In genomic region chr2:149904405-149904804, GRCm38 (mm10) we compare ENCODE assay signal across 21 mouse cellular contexts.
A peak's percentile ranks its signal among the peaks of the same experiment; 100 is the strongest.
DNase-seq lines count a peak whose midpoint lies in the region; ATAC-seq and TF ChIP-seq lines count a peak whose summit lies in the region.
"Had no signal": no experiment of that assay in that cellular context is flagged by ENCODE, and none has a peak within 500 bp of the region (broad histone marks: within the 10 kb centered on the region; RNA-seq: fewer than 3 reads in every experiment).

No protein-coding gene starts in this region.

- 0 out of 2 replicates have a peak, but pooled peaks have one; percentile 23 for ATAC-seq in cerebellum, adult (ENCODE audit: insufficient number of reproducible peaks, low FRiP score, low TSS enrichment)
- ATAC-seq in lung, postnatal 0 days: no peak
- ATAC-seq: CD4-positive, CD25-positive, alpha-beta regulatory T cell, adult 4 months; forebrain, embryonic 13.5 days; forebrain, embryonic 15.5 days; forebrain, postnatal 0 days had no signal

- no peak overlapping the region for H3K4me2 ChIP-seq in lung, postnatal 0 days (replicated peaks; ENCODE audit: low read depth, low read length)
- H3K4me2 ChIP-seq: embryonic facial prominence, embryonic 12.5 days; forebrain, embryonic 13.5 days; forebrain, embryonic 15.5 days had no signal

- no peak overlapping the region for H3K27ac ChIP-seq in lung, postnatal 0 days (ENCODE audit: low read length)
- H3K27ac ChIP-seq: embryonic facial prominence, embryonic 10.5 days; embryonic facial prominence, embryonic 12.5 days; forebrain, embryonic 13.5 days; forebrain, embryonic 15.5 days had no signal

- H3K9me3 ChIP-seq in lung, postnatal 0 days (ENCODE audit: low read length): no peaks in the 10 kb centered on the region
- H3K9me3 ChIP-seq: embryonic facial prominence, embryonic 10.5 days; embryonic facial prominence, embryonic 12.5 days; forebrain, embryonic 13.5 days; forebrain, embryonic 15.5 days had no signal

- H3K4me3 ChIP-seq in lung, postnatal 0 days (ENCODE audit: low read depth, low read length): no peak overlapping the region
- H3K4me3 ChIP-seq: embryonic facial prominence, embryonic 10.5 days; embryonic facial prominence, embryonic 12.5 days; forebrain, embryonic 13.5 days; forebrain, embryonic 15.5 days had no signal

- no peaks in the 10 kb centered on the region for H3K36me3 ChIP-seq in lung, postnatal 0 days (ENCODE audit: insufficient read depth, low read length)
- H3K36me3 ChIP-seq: embryonic facial prominence, embryonic 10.5 days; embryonic facial prominence, embryonic 12.5 days; forebrain, embryonic 15.5 days; G1E had no signal

- H3K27me3 ChIP-seq in lung, postnatal 0 days (replicated peaks; ENCODE audit: insufficient read depth, low read length): no peaks in the 10 kb centered on the region
- H3K27me3 ChIP-seq: CH12.LX; embryonic facial prominence, embryonic 12.5 days; forebrain, embryonic 13.5 days; forebrain, embryonic 15.5 days had no signal

- intact Hi-C loops in heart, postnatal 36 days (cut with DNase I): no loop called here

- WGBS in lung, postnatal 0 days: 48% methylated on average over 1 of the region's 1 CpGs

- TF ChIP-seq EP300 in lung, postnatal 0 days (IDR thresholded peaks at IDR 0.05): no peak

- no peak for DNase-seq in cerebellum, postnatal 14 days
- peak; percentile 10 for DNase-seq in lung, postnatal 0 days (ENCODE audit: low spot score)
- no peak for DNase-seq in lung, postnatal 14 days
- DNase-seq in heart, postnatal 36 days: no peak
- DNase-seq: adrenal gland, adult 2 months; adrenal gland, postnatal 10 days; adrenal gland, postnatal 25 days; B cell, adult 2 months; cerebellum, adult 11 months; cerebellum, adult 18-20 months; cerebellum, adult 8-10 months; cerebellum, postnatal 25 days; forebrain, postnatal 0 days had no signal

- TF ChIP-seq CTCF in lung, postnatal 0 days (IDR thresholded peaks at IDR 0.05): no peak

- H3K9ac ChIP-seq in lung, postnatal 0 days (replicated peaks; ENCODE audit: low read depth): no peak overlapping the region
- H3K9ac ChIP-seq: embryonic facial prominence, embryonic 12.5 days; forebrain, embryonic 13.5 days; forebrain, embryonic 15.5 days; forebrain, postnatal 0 days had no signal

- 0 out of 2 replicates have a peak, but pooled peaks cover 4% of the 10 kb centered on the region for H3K4me1 ChIP-seq in lung, postnatal 0 days (ENCODE audit: insufficient read depth, low read depth, low read length)
- H3K4me1 ChIP-seq: embryonic facial prominence, embryonic 10.5 days; embryonic facial prominence, embryonic 12.5 days; forebrain, embryonic 13.5 days; forebrain, embryonic 15.5 days had no signal
